Mouse (Mus musculus) mature B cell (primary cell): ENCODE results near the gene Slc25a34.

Experiments
- in situ Hi-C: fragments of 300-500 bp; cut with MboI; formaldehyde crosslinking; loops from 2 replicates; pipeline ENCODE4 v1.14.3; 2019

The Slc25a34 gene

GRCm38 (mm10) chr4:141623666-141624065 lies at the start of gene Slc25a34:
Slc25a34 (minus strand) TSS chr4:141623821.
- in situ Hi-C loops: no loop called here

- in situ Hi-C loops: no loop called here
These were observed 48.7 kb upstream of the Slc25a34 start for GRCm38 (mm10) chr4:141672325-141672724.

- in situ Hi-C loops: no loop called here
These were observed 47.8 kb upstream of the Slc25a34 start for GRCm38 (mm10) chr4:141671389-141671788.

GRCm38 (mm10) chr4:141669898-141670712 lies 46.5 kb upstream of the Slc25a34 start:
- in situ Hi-C loops: no loop called here

GRCm38 (mm10) chr4:141664799-141665198 lies 41.2 kb upstream of the Slc25a34 start, which contains the start of gene Plekhm2:
Plekhm2 (minus strand) TSS chr4:141664899.
- in situ Hi-C loops: no loop called here

GRCm38 (mm10) chr4:141664011-141664745 lies 40.6 kb upstream of the Slc25a34 start:
- in situ Hi-C loops: no loop called here

DNA sequence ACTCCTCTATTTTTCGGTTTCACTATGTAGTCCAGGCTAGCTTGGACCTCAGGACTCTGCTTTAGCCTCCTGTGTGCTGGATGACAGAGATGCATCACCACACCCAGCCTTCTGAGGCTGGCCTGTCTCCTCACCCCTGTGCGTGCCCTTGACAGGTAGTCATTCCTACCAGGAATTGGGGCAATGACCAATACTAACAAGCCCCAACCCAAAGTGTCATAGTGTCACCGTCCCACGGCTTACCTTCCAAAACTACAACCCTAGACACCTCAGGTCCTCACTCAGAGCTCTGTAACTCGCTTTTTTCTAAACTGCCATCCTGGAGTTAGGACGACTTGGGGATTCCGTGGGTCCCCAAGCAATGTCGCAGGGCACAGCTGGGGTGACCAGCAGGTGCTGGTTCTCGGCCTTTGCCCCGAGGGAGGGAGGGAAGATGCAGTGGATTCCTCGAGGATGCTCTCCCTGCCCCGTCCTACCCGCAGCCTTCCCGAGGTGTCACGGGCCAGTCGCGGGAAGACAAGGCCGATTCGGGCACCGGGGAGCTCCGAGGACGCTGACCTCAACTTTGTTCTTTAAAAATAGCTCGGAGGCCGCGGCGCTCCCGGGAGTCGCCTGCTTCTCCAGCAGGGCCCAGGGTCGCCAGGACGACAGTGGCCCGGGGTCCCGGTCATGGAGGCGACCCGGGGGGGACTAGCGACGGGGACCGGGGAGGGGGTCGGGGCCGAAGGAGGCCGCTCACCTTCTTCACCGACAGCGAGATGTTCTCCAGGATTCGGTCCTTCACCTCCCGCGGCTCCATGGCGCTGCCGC lies 39.7 kb upstream of the Slc25a34 start:
- in situ Hi-C loops: no loop called here

- in situ Hi-C loops: no loop called here
These were observed 37.3 kb upstream of the Slc25a34 start for GRCm38 (mm10) chr4:141660884-141661283.

DNA sequence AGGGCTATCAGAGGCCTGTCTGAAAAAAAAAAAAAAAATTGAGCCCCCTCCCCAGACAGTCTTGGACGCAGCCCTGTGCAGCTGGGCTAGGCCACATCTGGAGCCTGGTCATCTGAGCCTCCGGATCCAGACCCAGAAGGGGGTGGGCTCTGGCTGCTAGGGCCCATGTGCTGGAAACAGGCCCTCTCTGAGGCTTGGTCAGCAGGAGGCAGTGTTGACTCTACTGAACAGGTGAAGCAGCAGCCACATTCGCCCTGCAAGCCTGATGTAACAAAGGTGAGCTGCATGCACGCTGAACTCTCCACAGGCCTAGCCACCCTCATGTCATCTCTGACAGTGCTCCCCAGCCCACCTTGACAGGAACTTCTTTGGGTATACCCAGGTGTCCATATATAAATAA lies 36.1 kb upstream of the Slc25a34 start:
- in situ Hi-C loops: no loop called here

GRCm38 (mm10) chr4:141658846-141659484 lies 35.3 kb upstream of the Slc25a34 start:
- in situ Hi-C loops: no loop called here

DNA sequence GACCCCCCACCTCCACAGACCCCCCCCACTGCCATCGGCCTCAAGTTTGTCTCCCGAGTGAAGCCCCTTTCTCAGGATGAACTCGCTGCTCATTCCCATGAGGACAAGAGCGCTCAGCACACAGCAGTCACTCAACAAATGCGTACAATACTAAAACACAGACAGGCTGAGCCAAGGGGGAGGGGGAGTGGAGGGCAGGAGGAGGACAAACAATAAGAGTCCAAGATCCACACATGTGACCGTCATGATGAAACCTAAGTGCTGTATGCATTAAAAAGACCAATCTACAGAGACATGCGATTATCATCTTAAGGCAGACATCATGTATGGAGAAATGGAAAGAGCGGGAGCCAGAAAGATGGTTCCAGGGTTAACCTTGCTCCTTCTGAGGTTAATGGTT lies 33.3 kb upstream of the Slc25a34 start:
- in situ Hi-C loops: no loop called here

DNA sequence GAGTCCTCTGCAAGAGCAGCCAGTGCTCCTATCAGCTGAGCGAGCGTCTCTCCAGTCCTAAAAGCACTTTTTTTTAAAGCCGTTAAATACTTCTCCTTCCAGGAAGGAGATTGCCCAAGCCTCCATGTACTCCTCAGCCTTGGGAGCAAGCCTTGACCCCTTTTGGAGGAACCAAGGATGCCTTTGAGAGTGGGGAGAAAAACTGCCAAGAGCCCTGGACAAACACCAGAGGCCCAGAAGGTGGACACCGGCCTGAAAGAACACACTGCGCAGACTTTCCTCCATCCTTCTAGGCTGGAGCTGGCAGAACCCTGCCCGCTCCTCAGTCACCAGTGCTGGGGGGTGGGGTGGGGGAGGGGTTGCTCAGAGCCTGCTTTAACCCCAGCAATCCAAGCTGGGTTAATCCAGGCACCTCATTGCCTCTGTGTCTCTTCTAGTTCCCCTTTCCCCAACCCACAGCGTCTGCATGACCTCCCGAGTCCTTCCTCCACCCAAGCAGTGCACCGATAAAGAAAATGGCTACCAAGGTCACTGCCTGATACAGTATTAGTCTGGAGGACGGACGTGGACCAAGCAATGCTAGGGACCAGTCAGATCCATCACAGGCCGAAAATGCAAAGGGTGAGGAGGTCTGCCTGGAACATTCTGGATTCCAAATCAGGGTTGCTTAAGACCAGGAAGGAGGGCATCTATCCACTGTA lies 32.4 kb upstream of the Slc25a34 start:
- in situ Hi-C loops: no loop called here

- in situ Hi-C loops: no loop called here
These were observed 30.9 kb upstream of the Slc25a34 start for GRCm38 (mm10) chr4:141654509-141654908.

- in situ Hi-C loops: no loop called here
These were observed 30.2 kb upstream of the Slc25a34 start for GRCm38 (mm10) chr4:141653813-141654212.

- in situ Hi-C loops: no loop called here
These were observed 29.4 kb upstream of the Slc25a34 start for GRCm38 (mm10) chr4:141653044-141653443.

DNA sequence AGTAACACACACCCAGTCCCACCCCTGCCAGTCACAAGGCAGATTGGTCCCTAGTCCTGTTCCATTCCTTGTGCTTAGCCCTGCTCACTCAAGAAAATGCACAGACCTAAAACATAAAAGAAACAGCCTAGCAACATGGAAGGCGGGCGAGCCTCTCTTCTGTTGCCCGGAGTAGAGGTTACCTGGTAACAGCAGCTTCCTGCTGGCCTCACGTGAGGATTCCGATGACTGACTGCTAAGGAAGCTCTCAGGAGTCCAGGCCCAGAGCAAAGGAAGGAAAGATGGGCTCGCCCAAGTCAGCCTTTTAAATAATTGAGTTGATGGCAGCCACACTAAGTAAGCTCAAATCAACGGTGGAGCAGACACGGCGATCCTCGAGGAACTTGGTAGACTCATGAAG lies 28.3 kb upstream of the Slc25a34 start:
- in situ Hi-C loops: no loop called here

DNA sequence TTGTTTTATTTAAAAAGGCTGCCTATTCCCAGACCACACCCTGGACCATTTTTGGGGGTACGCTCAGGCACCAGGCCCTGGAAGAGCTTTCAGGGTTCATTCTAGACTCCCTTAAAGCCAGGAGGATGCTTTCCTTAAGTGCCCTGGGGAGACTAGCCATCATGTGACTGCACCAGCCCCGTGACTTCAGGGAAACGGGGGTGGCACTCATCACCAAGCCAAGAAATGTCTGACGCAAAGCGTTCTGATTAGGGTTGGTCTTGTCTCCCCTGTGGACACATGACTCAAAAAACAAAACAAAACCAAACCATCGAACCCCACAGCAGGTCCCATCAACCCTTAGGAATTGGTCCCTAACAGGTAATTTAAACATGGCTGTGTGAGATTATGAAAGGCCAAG lies 27.7 kb upstream of the Slc25a34 start:
- in situ Hi-C loops: no loop called here

DNA sequence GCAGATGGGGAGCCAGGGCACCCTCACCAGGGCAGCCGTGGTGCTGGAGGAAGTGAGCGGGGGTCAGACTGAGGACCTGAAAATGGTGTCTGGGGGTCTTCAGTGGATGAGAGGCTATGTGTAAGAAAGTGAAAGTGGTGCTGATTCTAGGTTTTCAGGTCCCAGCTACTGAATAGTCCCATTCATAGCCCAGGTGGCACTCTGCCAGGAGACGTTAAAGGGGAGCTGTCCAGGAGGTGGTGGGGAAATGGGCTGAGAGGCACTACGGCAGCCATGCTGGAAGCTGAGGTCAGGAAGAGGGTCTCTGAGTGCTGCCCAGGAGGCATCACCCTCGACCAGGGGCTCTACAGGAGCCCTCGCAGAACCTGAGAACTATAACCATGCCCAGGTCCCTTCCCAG lies 25.6 kb upstream of the Slc25a34 start:
- in situ Hi-C loops: no loop called here

GRCm38 (mm10) chr4:141648262-141648661 lies 24.6 kb upstream of the Slc25a34 start:
- in situ Hi-C loops: no loop called here

- in situ Hi-C loops: no loop called here
These were observed 23.6 kb upstream of the Slc25a34 start for GRCm38 (mm10) chr4:141647187-141647586.

- in situ Hi-C loops: no loop called here
These were observed 22.4 kb upstream of the Slc25a34 start for GRCm38 (mm10) chr4:141645988-141646387.
